Mouse (Mus musculus): ENCODE measurements around the gene Trappc10.

Gene Trappc10

DNA sequence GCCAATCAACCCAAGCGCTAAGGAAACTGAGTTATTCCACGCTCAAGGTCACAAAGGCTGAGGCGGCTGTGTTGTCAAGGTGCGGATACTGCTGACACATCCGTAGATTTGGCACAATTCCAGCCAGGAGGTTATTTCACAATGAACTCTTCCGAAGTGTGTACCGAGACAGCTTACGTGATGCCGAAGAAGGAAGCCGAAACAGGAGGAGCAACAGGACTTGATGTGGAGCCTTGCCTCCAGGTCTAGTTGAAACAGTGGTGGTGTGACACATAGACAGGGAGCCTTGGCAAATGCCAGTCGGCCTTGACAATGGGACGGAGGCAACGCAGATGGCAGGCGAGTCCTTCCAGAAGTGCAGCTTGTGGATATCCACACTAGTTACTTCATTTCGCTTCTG is 86.4 kb downstream of the Trappc10 start:
- no peak for DNase-seq

DNA sequence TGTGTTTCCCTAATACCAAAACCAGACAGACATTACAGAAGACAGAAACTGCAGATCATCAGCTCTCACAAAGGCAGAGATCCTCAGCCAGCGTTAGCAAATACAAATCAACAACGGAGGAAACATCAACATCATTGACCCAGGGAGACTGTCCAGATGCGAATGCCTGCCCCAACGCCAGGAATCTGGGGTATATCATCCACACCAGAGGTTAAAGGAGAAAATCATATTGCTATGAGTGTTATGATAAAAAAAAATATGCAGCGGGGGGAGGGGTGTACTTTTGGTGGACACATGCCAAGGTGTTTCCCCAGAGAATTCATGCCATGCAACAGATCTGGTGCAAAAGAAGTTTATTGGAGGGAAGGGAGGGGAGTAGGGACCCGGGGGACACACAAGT is 87.5 kb downstream of the Trappc10 start:
- no peak for DNase-seq

DNA sequence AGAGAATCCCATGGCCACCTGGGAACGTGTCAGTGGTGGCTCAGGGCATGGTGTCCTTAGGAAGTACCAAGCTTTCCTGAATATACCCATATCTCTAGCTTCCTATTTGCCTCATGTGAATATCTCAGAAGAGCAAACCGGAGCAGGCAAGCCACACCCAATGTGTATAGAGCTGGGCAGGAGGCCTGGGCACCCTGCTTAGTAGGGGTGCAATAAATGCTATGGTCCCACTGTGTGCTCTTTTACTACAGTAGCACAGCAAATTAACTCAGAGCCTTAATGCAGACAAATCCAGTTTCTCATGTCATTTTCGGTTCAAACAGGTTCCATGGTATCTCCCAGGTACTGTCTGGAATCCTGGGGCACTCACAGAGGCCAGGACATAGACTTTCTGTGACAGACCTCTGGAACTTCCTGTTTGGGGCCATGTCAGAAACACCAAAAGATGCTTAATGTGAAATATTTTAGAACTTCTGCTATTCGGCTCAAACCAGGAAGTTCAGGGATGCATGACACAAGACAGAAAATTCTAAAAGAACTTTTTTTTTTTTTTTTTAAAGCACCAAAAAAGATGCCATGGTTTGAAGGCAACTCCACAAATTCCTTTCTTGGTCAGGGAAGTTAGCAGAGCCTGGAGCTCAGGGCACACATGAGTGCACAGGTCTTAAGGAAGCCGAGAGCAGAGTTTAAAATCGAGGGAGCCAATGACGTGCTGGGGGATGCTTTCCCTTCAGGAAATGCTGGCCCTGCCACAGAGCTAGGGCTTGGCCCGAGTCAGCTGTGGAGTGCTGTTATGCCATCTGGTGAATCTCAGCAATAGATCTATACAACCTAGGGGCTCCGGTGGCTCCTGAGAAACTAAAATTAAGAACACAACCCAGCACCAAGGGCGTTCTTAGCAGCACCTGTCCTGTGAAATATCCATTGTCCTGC is 95.3 kb downstream of the Trappc10 start:
- DNase-seq, result no peak

DNA sequence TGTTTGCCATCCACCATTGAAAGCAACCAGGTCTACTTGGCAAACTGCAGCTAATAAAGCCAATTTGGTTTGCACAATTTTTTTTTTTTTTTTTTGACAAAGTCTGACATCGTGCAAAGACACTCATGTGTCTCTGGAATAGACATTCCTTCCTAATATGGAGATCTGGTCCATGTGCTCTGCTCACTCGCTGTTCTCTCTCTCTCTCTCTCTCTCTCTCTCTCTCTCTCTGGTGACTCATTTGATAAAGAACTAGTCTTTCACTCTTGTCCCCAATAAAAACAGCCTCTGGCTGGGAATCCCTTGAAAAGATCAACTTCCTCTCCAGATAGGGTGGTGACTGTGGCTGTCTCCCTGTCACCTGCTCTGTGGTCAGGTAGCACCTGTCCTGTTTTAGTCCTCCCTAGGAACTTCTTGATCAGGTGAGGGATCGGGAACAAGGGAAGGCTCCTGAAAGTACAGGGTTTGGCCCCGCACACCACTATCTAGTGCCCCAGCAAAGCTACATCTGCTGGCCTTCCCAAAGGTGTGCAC is 96.5 kb downstream of the Trappc10 start:
- DNase-seq, result no peak

- DNase-seq, result no peak
Measured at GRCm38 (mm10) chr10:78143727-78144505, 100.5 kb downstream of the Trappc10 start.

DNA sequence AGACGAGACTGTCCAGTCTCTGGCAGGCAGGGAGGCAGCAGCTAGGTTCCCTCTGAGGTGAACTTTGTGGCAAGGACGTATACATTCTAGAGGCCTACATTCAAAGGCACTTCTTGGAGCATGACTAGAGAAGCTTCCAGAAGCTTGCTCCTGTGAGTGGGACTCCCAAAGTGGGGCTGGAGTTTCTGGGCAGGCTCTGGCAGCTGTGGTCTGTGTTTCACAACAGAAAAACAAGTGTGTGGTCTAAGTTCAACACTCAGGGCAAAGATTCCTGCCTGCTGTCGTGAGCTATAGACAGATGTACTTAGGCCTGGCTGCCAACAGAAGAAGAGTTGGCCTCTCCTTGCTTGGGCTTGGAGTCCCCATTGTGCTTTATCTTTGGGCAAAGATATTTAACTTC is 103.6 kb downstream of the Trappc10 start:
- no peak for DNase-seq

- no peak for DNase-seq
Measured at GRCm38 (mm10) chr10:78140251-78140600, 104.2 kb downstream of the Trappc10 start.

GRCm38 (mm10) chr10:78139572-78140250 is 104.7 kb downstream of the Trappc10 start:
- no peak for DNase-seq

- DNase-seq, result no peak
Measured at GRCm38 (mm10) chr10:78138812-78139523, 105.5 kb downstream of the Trappc10 start.

GRCm38 (mm10) chr10:78137191-78137590 is 107.2 kb downstream of the Trappc10 start:
- DNase-seq, result no peak
